Mouse (Mus musculus): Measurements from ENCODE around the gene Hydin. TPM values are rescaled to one million over a fixed set of nuclear protein-coding genes. Genes with fewer than 3 reads are reported as not detected.

Gene Hydin
- total RNA-seq, 1 experiment from 2014 or later: not detected

DNA sequence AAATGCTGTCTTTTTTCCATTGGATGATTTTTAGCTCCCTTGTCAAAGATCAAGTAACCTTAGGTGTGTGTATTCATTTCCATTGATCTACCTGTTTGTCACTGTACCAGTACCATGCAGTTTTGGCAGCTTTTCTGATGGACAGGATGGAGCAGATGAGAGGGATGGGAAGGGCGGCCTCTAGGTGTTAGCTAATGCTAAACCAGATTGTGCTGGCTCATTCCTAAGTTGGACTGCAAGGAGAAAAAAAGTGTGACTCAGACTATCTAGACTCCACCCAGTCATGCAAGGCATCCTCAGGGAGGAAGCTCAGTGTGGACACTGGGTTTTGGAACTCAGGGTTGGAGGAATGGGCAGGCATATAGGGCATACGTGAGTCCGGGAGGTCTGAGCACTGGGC, 381.8 kb downstream of the Hydin start:
- ATAC-seq (replicated peaks; ENCODE audit: insufficient number of reproducible peaks, low FRiP score, low TSS enrichment, poor library complexity, severe bottlenecking): no peak

GRCm38 (mm10) chr8:110649286-110649685, 382.5 kb downstream of the Hydin start:
- ATAC-seq (replicated peaks; ENCODE audit: insufficient number of reproducible peaks, low FRiP score, low TSS enrichment, poor library complexity, severe bottlenecking): no peak

- no peak for ATAC-seq (replicated peaks; ENCODE audit: insufficient number of reproducible peaks, low FRiP score, low TSS enrichment, poor library complexity, severe bottlenecking)
These were observed 384.1 kb downstream of the Hydin start for GRCm38 (mm10) chr8:110650838-110651237.

DNA sequence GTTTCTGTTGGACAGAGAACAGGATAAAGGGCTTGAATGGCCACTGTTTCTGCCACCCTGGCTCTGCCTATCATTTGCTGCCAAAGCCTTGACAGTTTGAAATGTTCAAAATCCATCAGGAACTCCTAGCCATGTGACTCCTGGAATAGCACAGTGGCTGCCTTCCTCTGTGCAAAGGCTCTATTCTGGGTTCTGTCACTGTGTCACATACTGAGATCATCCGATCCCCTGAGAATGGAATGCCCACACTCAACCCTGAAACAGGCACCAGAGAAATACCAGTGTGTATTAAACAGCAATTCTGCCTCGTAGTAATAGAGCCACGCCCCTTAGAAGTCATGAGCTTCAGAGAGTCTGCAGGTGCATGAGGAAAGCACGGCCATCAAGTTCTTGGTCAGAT, 385.1 kb downstream of the Hydin start:
- no peak for ATAC-seq (replicated peaks; ENCODE audit: insufficient number of reproducible peaks, low FRiP score, low TSS enrichment, poor library complexity, severe bottlenecking)

GRCm38 (mm10) chr8:110654075-110655060, 387.6 kb downstream of the Hydin start:
- ATAC-seq (replicated peaks; ENCODE audit: insufficient number of reproducible peaks, low FRiP score, low TSS enrichment, poor library complexity, severe bottlenecking): no peak

- no peak for ATAC-seq (replicated peaks; ENCODE audit: insufficient number of reproducible peaks, low FRiP score, low TSS enrichment, poor library complexity, severe bottlenecking)
These were observed 389.1 kb downstream of the Hydin start for GRCm38 (mm10) chr8:110655827-110656226.

DNA sequence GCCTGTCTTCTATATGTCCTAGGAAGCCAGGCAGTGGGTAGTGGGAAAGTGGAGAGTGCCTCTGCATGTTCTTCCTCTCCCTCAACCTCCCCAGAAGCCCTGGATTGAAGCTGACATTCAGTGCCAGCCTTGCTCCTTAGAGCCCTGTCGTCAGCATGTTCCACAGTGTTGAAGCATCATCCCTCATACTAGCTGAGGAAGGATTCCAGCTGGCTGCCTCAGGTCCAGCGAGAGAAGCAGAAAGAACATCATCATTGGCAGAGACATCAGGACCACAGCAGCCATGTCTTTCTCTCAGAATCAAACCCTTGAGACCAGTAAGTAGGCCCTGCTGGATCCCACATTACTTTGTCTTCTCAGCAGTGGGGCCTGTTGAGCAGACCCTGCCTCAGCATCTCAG, 390.9 kb downstream of the Hydin start:
- ATAC-seq (replicated peaks; ENCODE audit: insufficient number of reproducible peaks, low FRiP score, low TSS enrichment, poor library complexity, severe bottlenecking): no peak

Other genes with a start within 250 kb of the Hydin start
- not detected in 3 replicates for gene Chst4, start 227.2 kb upstream of the Hydin start, total RNA-seq (2017)
- 1.1 TPM in 1 of 3 replicates, not detected in the others for gene Zfp612, start 187.2 kb upstream of the Hydin start, total RNA-seq (2017)
- not detected in 3 replicates for gene Gm21964, start 165.8 kb upstream of the Hydin start, total RNA-seq (2017)
- not detected in 3 replicates for gene Gm17720, start 164.2 kb upstream of the Hydin start, total RNA-seq (2017)
- gene Calb2, start 98.8 kb upstream of the Hydin start, total RNA-seq (2017): not detected in 3 replicates
- gene Cmtr2, start 51.3 kb upstream of the Hydin start, total RNA-seq (2017): 5.8 to 7.7 TPM (median 7.2 TPM) in 3 replicates